Mouse (Mus musculus) hindbrain, embryonic 16.5 days (tissue): ENCODE data around the gene Tmem164. TPM values are rescaled to one million over a fixed set of nuclear protein-coding genes. Genes with fewer than 3 reads are reported as not detected.

Experiments
- ATAC-seq: fragments of 200-750 bp; cut with Nextera tagmentation; 2 replicates; pipeline ENCODE4 v1.8.0; 2017; ENCODE audit warnings: moderate TSS enrichment, moderate library complexity
- H3K27ac ChIP-seq: fragments of 300-500 bp; sonication (generic); 2 replicates; pipeline ENCODE4 v1.5.1; 2014; ENCODE audit warnings: low read depth, mild to moderate bottlenecking, control low read depth, low read length, moderate library complexity
- H3K27me3 ChIP-seq: fragments of 300-500 bp; sonication (generic); replicated peaks from 2 replicates; pipeline ENCODE4 v1.6.1; 2014; ENCODE audit warnings: low read length; ENCODE audit not compliant: control insufficient read depth, insufficient read depth
- H3K36me3 ChIP-seq: fragments of 300-500 bp; sonication (generic); 2 replicates; pipeline ENCODE4 v1.6.1; 2014; ENCODE audit warnings: mild to moderate bottlenecking, low read length, moderate library complexity, mixed read lengths; ENCODE audit not compliant: control insufficient read depth, insufficient read depth
- H3K4me1 ChIP-seq: fragments of 300-500 bp; sonication (generic); 2 replicates; pipeline ENCODE4 v1.6.1; 2014; ENCODE audit warnings: low read depth, low read length; ENCODE audit not compliant: control insufficient read depth, insufficient read depth
- H3K4me2 ChIP-seq: fragments of 300-500 bp; sonication (generic); 2 replicates; pipeline ENCODE4 v1.6.1; 2014; ENCODE audit warnings: mild to moderate bottlenecking, low read length, control low read depth, moderate library complexity
- H3K4me3 ChIP-seq: fragments of 300-500 bp; sonication (generic); 2 replicates; pipeline ENCODE4 v1.5.1; 2014; ENCODE audit warnings: mild to moderate bottlenecking, low read length, control low read depth, moderate library complexity
- H3K9ac ChIP-seq: fragments of 300-500 bp; sonication (generic); 2 replicates; pipeline ENCODE4 v1.6.1; 2014; ENCODE audit warnings: low read depth, mild to moderate bottlenecking, control low read depth, low read length, moderate library complexity
- H3K9me3 ChIP-seq: fragments of 300-500 bp; sonication (generic); 2 replicates; pipeline ENCODE4 v1.6.1; 2014; ENCODE audit warnings: mild to moderate bottlenecking, low read length, moderate library complexity; ENCODE audit not compliant: control insufficient read depth
- WGBS: fragments of 180-500 bp; shearing (Covaris S2); extraction: QIAGEN DNeasy Blood & Tissue Kit; methylation state at CpG from one replicate; pipeline ENCODE4 v1.1.7; 2014; 5-methylcytosine and 5-hydroxymethylcytosine counted together
- polyA plus RNA-seq: library from polyadenylated mRNA; unstranded; fragments of >200 nt; fragmentation: Nextera tagmentation; extraction: Ambion mirVana; gene quantifications from 2 replicates; pipeline ENCODE4 v1.2.1, GENCODE M21; 2015

Tmem164 gene
- polyA plus RNA-seq, 1 experiment from 2014 or later = 23.5 TPM

- no peak overlapping the region for H3K4me2 ChIP-seq
- H3K4me3 ChIP-seq = no peak overlapping the region
- no peak overlapping the region for H3K27ac ChIP-seq
- no peaks in the 10 kb centered on the region for H3K36me3 ChIP-seq
- 72% methylated on average over 6 of the region's 6 CpGs for WGBS
- H3K9ac ChIP-seq = no peak overlapping the region
- no peaks in the 10 kb centered on the region for H3K9me3 ChIP-seq
- ATAC-seq = no peak
- H3K4me1 ChIP-seq = no peaks in the 10 kb centered on the region
- H3K27me3 ChIP-seq = no peaks in the 10 kb centered on the region; the same call in 1 of the 2 replicates
Observed at GRCm38 (mm10) chrX:142760415-142760814, 79.2 kb downstream of the Tmem164 start.

- Histone ChIP-seq H3K4me1 (no peaks in the 10 kb centered on the region), H3K9ac (no peak overlapping the region), H3K27me3 (no peaks in the 10 kb centered on the region; the same call in 1 of the 2 replicates), H3K36me3 (no peaks in the 10 kb centered on the region), H3K9me3 (no peaks in the 10 kb centered on the region), H3K27ac (no peak overlapping the region), H3K4me3 (no peak overlapping the region), H3K4me2 (no peak overlapping the region)
- no peak for ATAC-seq
- 85% methylated on average over 7 of the region's 7 CpGs for WGBS
Observed at GRCm38 (mm10) chrX:142763337-142763736, 82.1 kb downstream of the Tmem164 start.

- no peak overlapping the region for H3K4me2 ChIP-seq
- H3K27me3 ChIP-seq = no peaks in the 10 kb centered on the region; the same call in 1 of the 2 replicates
- H3K4me1 ChIP-seq = no peaks in the 10 kb centered on the region
- H3K4me3 ChIP-seq = no peak overlapping the region
- no peaks in the 10 kb centered on the region for H3K36me3 ChIP-seq
- H3K9ac ChIP-seq = no peak overlapping the region
- H3K9me3 ChIP-seq = no peaks in the 10 kb centered on the region
- WGBS = 83% methylated on average over 5 of the region's 6 CpGs
- ATAC-seq = peak; percentile 76
- H3K27ac ChIP-seq = no peak overlapping the region
Observed at GRCm38 (mm10) chrX:142769698-142770097, 88.5 kb downstream of the Tmem164 start.

- 98% methylated on average over 4 of the region's 4 CpGs for WGBS
- Histone ChIP-seq H3K27ac (no peak overlapping the region), H3K9ac (no peak overlapping the region), H3K9me3 (no peaks in the 10 kb centered on the region), H3K27me3 (no peaks in the 10 kb centered on the region; the same call in none of the 2 replicates), H3K4me3 (no peak overlapping the region), H3K4me1 (no peaks in the 10 kb centered on the region), H3K36me3 (no peaks in the 10 kb centered on the region), H3K4me2 (no peak overlapping the region)
- ATAC-seq = no peak
Observed at GRCm38 (mm10) chrX:142773658-142774057, 92.5 kb downstream of the Tmem164 start.

GRCm38 (mm10) chrX:142776131-142776530 is 94.9 kb downstream of the Tmem164 start:
- Histone ChIP-seq H3K9me3 (no peaks in the 10 kb centered on the region), H3K27ac (no peak overlapping the region), H3K4me1 (no peaks in the 10 kb centered on the region), H3K4me2 (no peak overlapping the region), H3K36me3 (no peaks in the 10 kb centered on the region), H3K27me3 (no peaks in the 10 kb centered on the region; the same call in none of the 2 replicates), H3K9ac (no peak overlapping the region), H3K4me3 (no peak overlapping the region)
- 71% methylated on average over 4 of the region's 4 CpGs for WGBS
- no peak for ATAC-seq

- Histone ChIP-seq H3K9ac (no peak overlapping the region), H3K27ac (no peak overlapping the region), H3K36me3 (no peaks in the 10 kb centered on the region), H3K4me1 (no peaks in the 10 kb centered on the region), H3K4me2 (no peak overlapping the region), H3K9me3 (no peaks in the 10 kb centered on the region), H3K27me3 (no peaks in the 10 kb centered on the region; the same call in none of the 2 replicates), H3K4me3 (no peak overlapping the region)
- no peak for ATAC-seq
- 69% methylated on average over 6 of the region's 6 CpGs for WGBS
Observed at GRCm38 (mm10) chrX:142778638-142779037, 97.4 kb downstream of the Tmem164 start.

- Histone ChIP-seq H3K4me1 (no peaks in the 10 kb centered on the region), H3K9me3 (no peaks in the 10 kb centered on the region), H3K27ac (no peak overlapping the region; the same call in 1 of the 2 replicates), H3K36me3 (no peaks in the 10 kb centered on the region), H3K4me3 (no peak overlapping the region), H3K4me2 (no peak overlapping the region), H3K27me3 (no peaks in the 10 kb centered on the region), H3K9ac (no peak overlapping the region)
- ATAC-seq = peak; percentile 70
- 53% methylated on average over 10 of the region's 10 CpGs for WGBS
Observed at GRCm38 (mm10) chrX:142786160-142787052, 105.2 kb downstream of the Tmem164 start.

GRCm38 (mm10) chrX:142792185-142792584 is 111.0 kb downstream of the Tmem164 start:
- Histone ChIP-seq H3K27ac (no peak overlapping the region), H3K9ac (no peak overlapping the region), H3K36me3 (no peaks in the 10 kb centered on the region), H3K27me3 (no peaks in the 10 kb centered on the region), H3K9me3 (no peaks in the 10 kb centered on the region), H3K4me3 (no peak overlapping the region), H3K4me2 (no peak overlapping the region), H3K4me1 (no peaks in the 10 kb centered on the region)
- no peak for ATAC-seq
- 97% methylated on average over 2 of the region's 2 CpGs for WGBS

- 57% methylated on average over 4 of the region's 4 CpGs for WGBS
- no peak overlapping the region for H3K4me3 ChIP-seq
- no peak for ATAC-seq
Observed at GRCm38 (mm10) chrX:142794069-142794610, 112.9 kb downstream of the Tmem164 start.

More at GRCm38 (mm10) chrX:142794069-142794610, 112.9 kb downstream of the Tmem164 start:
- Histone ChIP-seq H3K9me3 (no peaks in the 10 kb centered on the region), H3K4me2 (no peak overlapping the region), H3K27me3 (no peaks in the 10 kb centered on the region), H3K36me3 (no peaks in the 10 kb centered on the region), H3K27ac (no peak overlapping the region), H3K4me1 (no peaks in the 10 kb centered on the region), H3K9ac (no peak overlapping the region)
